Mouse (Mus musculus) kidney, postnatal 0 days (tissue): ENCODE data around the gene Tap2. TPM values are rescaled to one million over a fixed set of nuclear protein-coding genes. Genes with fewer than 3 reads are reported as not detected.

Source experiments
- ATAC-seq: fragments of 200-750 bp; cut with Nextera tagmentation; replicated peaks from 2 replicates; pipeline ENCODE4 v1.8.0; 2017; ENCODE audit warnings: low read depth, moderate number of reproducible peaks, moderate TSS enrichment, moderate library complexity; ENCODE audit not compliant: low FRiP score
- DNase-seq: peaks from one replicate; pipeline ENCODE4 v3.0.0-alpha.2; 2016; ENCODE audit warnings: low spot score
- H3K27ac ChIP-seq: fragments of 300-500 bp; sonication (generic); 2 replicates; pipeline ENCODE4 v1.5.1; 2014; ENCODE audit warnings: mild to moderate bottlenecking
- H3K27me3 ChIP-seq: fragments of 300-500 bp; sonication (generic); 2 replicates; pipeline ENCODE4 v1.6.1; 2014; ENCODE audit warnings: low read length, mixed read lengths; ENCODE audit not compliant: insufficient read depth
- H3K36me3 ChIP-seq: fragments of 300-500 bp; sonication (generic); 2 replicates; pipeline ENCODE4 v1.6.1; 2014; ENCODE audit warnings: low read length, mixed read lengths; ENCODE audit not compliant: insufficient read depth
- H3K4me1 ChIP-seq: fragments of 300-500 bp; sonication (generic); replicated peaks from 2 replicates; pipeline ENCODE4 v1.6.1; 2014; ENCODE audit warnings: antibody characterized with exemption, low read length, mixed read lengths; ENCODE audit not compliant: insufficient read depth
- H3K4me2 ChIP-seq: fragments of 300-500 bp; sonication (generic); 2 replicates; pipeline ENCODE4 v1.6.1; 2014; ENCODE audit warnings: mild to moderate bottlenecking, low read length, moderate library complexity, mixed read lengths
- H3K4me3 ChIP-seq: fragments of 300-500 bp; sonication (generic); replicated peaks from 2 replicates; pipeline ENCODE4 v1.5.1; 2014; ENCODE audit warnings: low read depth, low read length
- H3K9ac ChIP-seq: fragments of 300-500 bp; sonication (generic); 2 replicates; pipeline ENCODE4 v1.6.1; 2014; ENCODE audit warnings: low read depth, low read length
- H3K9me3 ChIP-seq: fragments of 300-500 bp; sonication (generic); replicated peaks from 2 replicates; pipeline ENCODE4 v1.6.1; 2016; ENCODE audit warnings: low read length, inconsistent platforms, mixed read lengths
- CTCF ChIP-seq: IDR thresholded peaks from 2 replicates; pipeline ENCODE4 v1.5.1; 2016; ENCODE audit warnings: antibody characterized with exemption, low read depth, mild to moderate bottlenecking, moderate library complexity
- WGBS: fragments of 180-500 bp; shearing (Covaris S2); extraction: QIAGEN DNeasy Blood & Tissue Kit; methylation state at CpG from one replicate; pipeline ENCODE4 v1.1.7; 2014; 5-methylcytosine and 5-hydroxymethylcytosine counted together
- polyA plus RNA-seq: library from polyadenylated mRNA; unstranded; fragments of >200 nt; fragmentation: Nextera tagmentation; extraction: Ambion mirVana; gene quantifications from 2 replicates; pipeline ENCODE4 v1.2.1, GENCODE M21; 2015

Gene Tap2
- polyA plus RNA-seq, 1 experiment from 2014 or later: 8.8 TPM

DNA sequence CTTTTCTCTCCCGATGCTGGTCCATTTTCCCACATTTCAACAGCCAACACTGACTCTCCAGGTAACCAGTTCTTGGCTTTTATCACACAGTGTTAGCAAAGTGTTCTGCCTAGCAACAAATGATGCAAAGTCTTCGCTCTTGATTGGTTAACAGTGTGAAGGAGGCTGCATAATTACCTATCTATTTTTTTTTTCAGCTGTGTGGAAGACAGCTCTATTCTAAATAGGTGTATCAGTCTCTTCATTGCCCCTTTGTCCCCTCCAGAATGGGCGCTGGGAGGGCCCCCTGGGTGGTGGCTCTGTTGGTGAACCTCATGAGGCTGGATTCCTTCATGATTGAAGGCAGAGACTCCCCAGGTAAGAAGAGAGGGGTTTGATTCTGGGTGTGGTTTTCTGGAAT lies 35.4 kb downstream of the Tap2 start, which contains the start of gene H2-Ob:
Gene H2-Ob, plus strand, starts transcription at position 198 of the 400 bp plus-strand sequence.
- WGBS: 55% methylated on average over 3 of the region's 3 CpGs
- no peak within 1 kb of the TSS for H3K4me3 ChIP-seq
- no peak within 1 kb of the TSS for H3K4me2 ChIP-seq
- DNase-seq: peak; percentile 76
- no peak within 1 kb of the TSS for H3K9ac ChIP-seq
- TF ChIP-seq CTCF: no peak
- no peaks in the 10 kb centered on the region for H3K9me3 ChIP-seq
- no peaks in the 10 kb centered on the region for H3K4me1 ChIP-seq
- peak within 1 kb of the TSS; percentile 16; the same call in 1 of the 2 replicates for H3K27ac ChIP-seq
- H3K27me3 ChIP-seq: no peaks in the 10 kb centered on the region
- peak; percentile 69; the same call in 1 of the 2 replicates for ATAC-seq
- H3K36me3 ChIP-seq: no peaks in the 10 kb centered on the region

DNA sequence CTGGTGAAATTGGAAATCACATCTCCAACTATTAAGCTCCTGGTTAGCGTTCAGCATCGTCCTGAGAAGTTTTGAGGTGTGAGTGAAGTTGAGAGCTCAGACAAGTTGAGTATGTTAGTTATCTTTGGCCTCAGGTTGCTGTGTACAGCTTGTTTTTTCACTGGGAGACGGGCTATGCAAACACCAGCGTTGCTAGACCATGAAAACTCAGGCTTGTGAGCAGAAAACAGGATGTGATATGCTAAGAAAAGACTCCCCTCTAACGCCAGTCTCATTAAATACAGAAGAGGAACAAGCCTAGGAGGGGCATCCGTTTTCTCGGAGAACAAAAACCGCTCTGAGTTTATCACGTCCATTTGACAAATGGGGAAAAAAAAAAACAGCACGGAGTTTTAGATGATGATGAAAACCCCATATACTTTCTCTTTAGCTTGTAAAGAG lies 36.3 kb downstream of the Tap2 start:
- no peaks in the 10 kb centered on the region for H3K4me1 ChIP-seq
- H3K9ac ChIP-seq: no peak overlapping the region
- no peaks in the 10 kb centered on the region for H3K36me3 ChIP-seq
- H3K27ac ChIP-seq: peak overlapping the region; percentile 16; the same call in 1 of the 2 replicates
- DNase-seq: peak; percentile 49
- H3K9me3 ChIP-seq: no peaks in the 10 kb centered on the region
- H3K27me3 ChIP-seq: no peaks in the 10 kb centered on the region
- ATAC-seq: no peak
- H3K4me3 ChIP-seq: no peak overlapping the region
- 30% methylated on average over 10 of the region's 10 CpGs for WGBS
- H3K4me2 ChIP-seq: no peak overlapping the region
- TF ChIP-seq CTCF: no peak

DNA sequence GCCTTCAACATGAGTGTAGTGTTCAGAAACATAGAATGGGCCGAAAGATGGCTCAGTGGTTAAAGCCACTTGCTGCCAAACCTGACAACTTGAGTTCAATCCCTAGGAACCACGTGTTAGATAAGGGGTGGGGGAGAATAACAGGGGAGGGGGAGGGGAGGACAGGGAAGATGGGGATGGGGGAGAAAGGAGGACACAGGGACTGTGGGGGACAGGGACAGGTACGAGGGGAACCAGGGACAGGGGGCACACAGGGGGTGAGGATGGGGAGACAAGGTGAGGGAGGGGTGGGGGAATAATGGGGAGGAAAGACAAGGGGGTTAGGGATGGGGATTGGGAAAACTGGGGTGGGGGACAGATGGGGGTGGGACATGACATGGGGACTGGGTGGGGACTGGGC lies 37.0 kb downstream of the Tap2 start:
- DNase-seq: no peak
- H3K36me3 ChIP-seq: no peaks in the 10 kb centered on the region
- no peak for TF ChIP-seq CTCF
- no peaks in the 10 kb centered on the region for H3K9me3 ChIP-seq
- no peak overlapping the region for H3K9ac ChIP-seq
- no peak overlapping the region for H3K4me3 ChIP-seq
- no peaks in the 10 kb centered on the region for H3K27me3 ChIP-seq
- WGBS: 69% methylated on average over 3 of the region's 3 CpGs
- ATAC-seq: no peak
- no peak overlapping the region for H3K27ac ChIP-seq
- H3K4me2 ChIP-seq: no peak overlapping the region
- H3K4me1 ChIP-seq: no peaks in the 10 kb centered on the region

DNA sequence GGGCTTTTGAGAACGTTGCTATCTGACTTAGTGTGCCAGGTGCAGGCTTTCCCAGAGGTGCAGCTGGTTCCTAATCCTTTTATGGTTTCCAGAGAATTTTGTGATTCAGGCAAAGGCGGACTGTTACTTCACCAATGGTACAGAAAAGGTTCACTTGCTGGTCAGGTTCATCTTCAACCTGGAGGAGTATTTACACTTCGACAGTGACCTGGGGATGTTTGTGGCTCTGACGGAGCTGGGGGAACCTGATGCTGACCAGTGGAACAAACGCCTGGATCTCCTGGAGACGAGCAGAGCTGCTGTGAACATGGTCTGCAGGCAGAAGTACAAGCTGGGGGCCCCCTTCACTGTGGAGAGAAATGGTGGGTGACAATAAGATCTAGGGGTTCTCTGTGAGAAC lies 37.6 kb downstream of the Tap2 start:
- H3K4me3 ChIP-seq: no peak overlapping the region
- no peak for ATAC-seq
- 74% methylated on average over 6 of the region's 6 CpGs for WGBS

DNA sequence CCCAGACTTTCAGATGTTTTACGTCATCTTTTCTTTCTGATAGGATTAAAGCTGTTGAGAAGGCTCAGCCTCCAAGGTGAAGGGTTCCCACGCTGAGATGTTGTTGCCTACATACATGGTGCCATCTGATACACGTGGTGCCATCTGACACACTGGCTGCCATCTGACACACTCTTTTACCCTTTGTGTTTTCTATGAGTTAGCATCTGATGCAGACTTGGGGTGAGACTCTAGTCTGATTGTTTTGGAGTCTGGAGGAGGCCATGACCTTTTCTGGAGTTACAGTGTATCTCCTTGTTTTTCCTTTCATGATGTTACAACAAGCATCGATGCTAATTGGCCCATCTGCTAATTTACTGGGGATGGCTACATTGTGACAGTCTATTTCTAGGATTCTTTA lies 41.3 kb downstream of the Tap2 start:
- WGBS: 71% methylated on average over 4 of the region's 4 CpGs
- TF ChIP-seq CTCF: no peak

More for the DNA sequence above, 37.6 kb downstream of the Tap2 start:
- no peak for DNase-seq
- Histone ChIP-seq H3K27me3 (no peaks in the 10 kb centered on the region), H3K27ac (no peak overlapping the region), H3K9me3 (no peaks in the 10 kb centered on the region), H3K4me2 (no peak overlapping the region), H3K36me3 (no peaks in the 10 kb centered on the region), H3K4me1 (no peaks in the 10 kb centered on the region), H3K9ac (no peak overlapping the region)
- no peak for TF ChIP-seq CTCF

DNA sequence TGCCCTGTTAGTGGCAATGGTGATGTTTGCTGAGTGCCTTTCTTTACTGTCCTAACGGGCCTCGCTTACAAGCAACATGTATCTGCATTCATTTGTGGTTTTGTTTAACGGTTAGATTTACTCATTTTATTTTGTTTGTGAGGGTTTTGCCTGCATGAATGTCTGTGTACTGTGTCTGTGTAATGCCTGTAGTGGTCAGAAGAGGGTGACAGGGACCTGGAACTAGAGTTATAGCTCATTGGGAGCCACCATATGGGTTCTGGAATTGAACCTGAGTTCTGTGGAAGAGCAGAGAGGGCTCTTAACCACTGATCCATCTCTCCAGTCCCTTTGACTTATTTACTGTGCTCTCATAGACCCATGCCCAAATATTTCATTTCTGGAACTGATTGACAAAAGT lies 43.7 kb downstream of the Tap2 start:
- no peak overlapping the region for H3K4me2 ChIP-seq
- H3K36me3 ChIP-seq: no peaks in the 10 kb centered on the region
- H3K27me3 ChIP-seq: no peaks in the 10 kb centered on the region
- H3K9ac ChIP-seq: no peak overlapping the region
- H3K4me3 ChIP-seq: no peak overlapping the region
- H3K9me3 ChIP-seq: no peaks in the 10 kb centered on the region
- H3K4me1 ChIP-seq: no peaks in the 10 kb centered on the region
- no peak overlapping the region for H3K27ac ChIP-seq
- no peak for ATAC-seq
- 82% methylated on average over 3 of the region's 3 CpGs for WGBS
- peak; percentile 54 for TF ChIP-seq CTCF
- no peak for DNase-seq

More for the DNA sequence above, 41.3 kb downstream of the Tap2 start:
- ATAC-seq (no peak), DNase-seq (no peak)
- Histone ChIP-seq H3K27me3 (no peaks in the 10 kb centered on the region), H3K4me2 (no peak overlapping the region), H3K9me3 (no peaks in the 10 kb centered on the region), H3K27ac (no peak overlapping the region), H3K4me1 (no peaks in the 10 kb centered on the region), H3K4me3 (no peak overlapping the region), H3K36me3 (no peaks in the 10 kb centered on the region), H3K9ac (no peak overlapping the region)

DNA sequence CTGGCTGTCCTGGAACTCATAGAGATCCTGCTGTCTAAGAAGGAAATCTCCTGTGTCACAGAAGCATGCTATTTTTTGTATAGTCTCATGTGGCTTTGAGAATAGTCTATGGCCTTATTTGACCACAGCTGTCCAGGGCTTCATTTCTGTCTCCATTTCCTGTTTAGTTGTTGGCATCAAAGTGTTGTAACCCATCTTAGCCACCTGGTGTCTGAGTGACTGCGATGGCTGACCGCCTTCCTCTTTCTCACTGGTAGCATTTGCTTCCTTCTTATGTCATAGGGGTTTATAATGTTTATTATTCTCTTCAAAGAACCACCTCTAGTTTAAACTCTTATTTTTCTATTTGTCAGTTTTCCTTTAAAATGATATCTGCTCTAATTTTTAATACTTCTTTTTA lies 45.4 kb downstream of the Tap2 start:
- Histone ChIP-seq H3K9me3 (no peaks in the 10 kb centered on the region), H3K36me3 (no peaks in the 10 kb centered on the region), H3K9ac (no peak overlapping the region), H3K4me1 (no peaks in the 10 kb centered on the region), H3K4me2 (no peak overlapping the region), H3K27me3 (no peaks in the 10 kb centered on the region), H3K27ac (no peak overlapping the region), H3K4me3 (no peak overlapping the region)
- WGBS: 53% methylated on average over 2 of the region's 2 CpGs
- ATAC-seq (no peak), DNase-seq (peak; percentile 39)
- no peak for TF ChIP-seq CTCF
